Mouse (Mus musculus) CH12.LX (cell line): ENCODE measurements around the gene Mocs1. TPM values are rescaled to one million over a fixed set of nuclear protein-coding genes. Genes with fewer than 3 reads are reported as not detected.
"Not testable (repeated sequence)": the region's sequence is repeated elsewhere in the genome, so short reads cannot be mapped to it uniquely, and the experiment has no call there.

Experiments
- DNase-seq: peaks from one replicate; pipeline ENCODE4 v3.0.0-alpha.2; 2013; ENCODE audit errors: extremely low read depth
- H3K27ac ChIP-seq: 2 replicates; pipeline ENCODE4 v1.5.1; 2012; ENCODE audit warnings: low read depth, mild to moderate bottlenecking, control low read depth, moderate library complexity; ENCODE audit not compliant: insufficient read depth
- H3K27me3 ChIP-seq: replicated peaks from 2 replicates; pipeline ENCODE3; 2012; ENCODE audit warnings: inconsistent platforms
- H3K36me3 ChIP-seq, 2 experiments: replicated peaks in 1 of 2; 2 replicates each; pipeline versions ENCODE3 to v1.6.1; 2012; ENCODE audit warnings: inconsistent platforms in 1 of 2, low read length in 1 of 2, mild to moderate bottlenecking in 1 of 2, mixed read lengths in 1 of 2, moderate library complexity in 1 of 2; ENCODE audit not compliant: control insufficient read depth in 1 of 2, insufficient read depth in 1 of 2
- H3K4me1 ChIP-seq, 2 experiments: 2 replicates each; pipeline ENCODE4 v1.6.1; 2012; ENCODE audit warnings: inconsistent platforms in 1 of 2, moderate library complexity in 1 of 2; ENCODE audit not compliant: insufficient read depth in 2 of 2, control insufficient read depth in 1 of 2
- H3K4me2 ChIP-seq: 2 replicates; pipeline ENCODE4 v1.6.1; 2012; ENCODE audit warnings: low read depth, mild to moderate bottlenecking, control low read depth; ENCODE audit not compliant: poor library complexity, insufficient read depth, severe bottlenecking
- H3K4me3 ChIP-seq, 3 experiments: fragments of 150-350 bp in 1 of 3; sonication (generic) in 1 of 3; replicated peaks in 1 of 3; 2 replicates each; pipeline versions ENCODE3 to v1.5.1; 2011 to 2012; ENCODE audit warnings: low read depth in 2 of 3, low read length in 2 of 3, mild to moderate bottlenecking in 2 of 3, moderate library complexity in 2 of 3, control low read depth in 1 of 3, improper control_type of control experiment in 1 of 3, inconsistent platforms in 1 of 3, mixed read lengths in 1 of 3; ENCODE audit not compliant: poor library complexity in 1 of 3
- H3K79me2 ChIP-seq: replicated peaks from 2 replicates; pipeline ENCODE4 v1.6.1; 2012; ENCODE audit warnings: mild to moderate bottlenecking, moderate library complexity; ENCODE audit not compliant: control insufficient read depth, poor library complexity, insufficient read depth, severe bottlenecking; ENCODE audit errors: extremely low read depth
- H3K9ac ChIP-seq: 2 replicates; pipeline ENCODE4 v1.6.1; 2012; ENCODE audit warnings: low read depth, mild to moderate bottlenecking, control low read depth, moderate library complexity; ENCODE audit not compliant: insufficient read depth
- H3K9me3 ChIP-seq: replicated peaks from 2 replicates; pipeline ENCODE3; 2012; ENCODE audit warnings: low read length, inconsistent platforms, mixed read lengths
- CHD2 ChIP-seq: IDR thresholded peaks from 2 replicates; pipeline ENCODE4 v1.6.1; 2011; ENCODE audit warnings: low read length, improper control_type of control experiment
- EP300 ChIP-seq: IDR thresholded peaks from 2 replicates; pipeline ENCODE4 v1.6.1; 2011; ENCODE audit warnings: low read length, improper control_type of control experiment
- HCFC1 ChIP-seq: IDR thresholded peaks from 2 replicates; pipeline ENCODE4 v1.6.1; 2012; ENCODE audit warnings: low read depth, mild to moderate bottlenecking, inconsistent platforms, low read length, improper control_type of control experiment
- JUN ChIP-seq: IDR thresholded peaks from 2 replicates; pipeline ENCODE4 v1.6.1; 2011; ENCODE audit warnings: low read depth, mild to moderate bottlenecking, low read length, improper control_type of control experiment, moderate library complexity; ENCODE audit not compliant: insufficient read depth
- MAX ChIP-seq: IDR thresholded peaks from 2 replicates; pipeline ENCODE4 v1.6.1; 2011; ENCODE audit warnings: low read length, improper control_type of control experiment
- MEF2A ChIP-seq: IDR thresholded peaks from 2 replicates; pipeline ENCODE4 v1.6.1; 2014; ENCODE audit warnings: low read depth, mild to moderate bottlenecking, inconsistent platforms, low read length, improper control_type of control experiment, borderline replicate concordance
- NELFE ChIP-seq: IDR thresholded peaks from 2 replicates; pipeline ENCODE4 v1.6.1; 2011; ENCODE audit warnings: low read depth, low read length, improper control_type of control experiment
- NRF1 ChIP-seq: IDR thresholded peaks from 2 replicates; pipeline ENCODE4 v1.6.1; 2014; ENCODE audit warnings: low read depth, mild to moderate bottlenecking, inconsistent platforms, low read length, improper control_type of control experiment, moderate library complexity
- POLR2AphosphoS2 ChIP-seq: IDR thresholded peaks from 2 replicates; pipeline ENCODE4 v1.6.1; 2011; ENCODE audit warnings: low read depth, low read length, improper control_type of control experiment
- RAD21 ChIP-seq: IDR thresholded peaks from 2 replicates; pipeline ENCODE4 v1.6.1; 2011; ENCODE audit warnings: low read depth, mild to moderate bottlenecking, low read length, improper control_type of control experiment, moderate library complexity
- RCOR1 ChIP-seq: conservative IDR thresholded peaks from 2 replicates; pipeline ENCODE4 v1.6.1; 2012; ENCODE audit warnings: low read depth, mild to moderate bottlenecking, inconsistent platforms, low read length, improper control_type of control experiment
- SMC3 ChIP-seq: IDR thresholded peaks from 2 replicates; pipeline ENCODE4 v1.6.1; 2011; ENCODE audit warnings: low read depth, low read length, improper control_type of control experiment
- TBP ChIP-seq: conservative IDR thresholded peaks from 2 replicates; pipeline ENCODE4 v1.6.1; 2011; ENCODE audit warnings: low read depth, low read length, improper control_type of control experiment
- USF1 ChIP-seq: IDR thresholded peaks from 2 replicates; pipeline ENCODE4 v1.6.1; 2014; ENCODE audit warnings: low read depth, mild to moderate bottlenecking, inconsistent platforms, low read length, improper control_type of control experiment
- USF2 ChIP-seq: conservative IDR thresholded peaks from 2 replicates; pipeline ENCODE4 v1.6.1; 2011; ENCODE audit warnings: low read depth, low read length, improper control_type of control experiment
- ZKSCAN1 ChIP-seq: IDR thresholded peaks from 2 replicates; pipeline ENCODE4 v1.6.1; 2012; ENCODE audit warnings: low read depth, inconsistent platforms, low read length, improper control_type of control experiment, borderline replicate concordance
- ZMIZ1 ChIP-seq: IDR thresholded peaks from 2 replicates; pipeline ENCODE4 v1.6.1; 2012; ENCODE audit warnings: low read depth, mild to moderate bottlenecking, inconsistent platforms, low read length, improper control_type of control experiment
- ZNF384 ChIP-seq: IDR thresholded peaks from 2 replicates; pipeline ENCODE4 v1.6.1; 2012; ENCODE audit warnings: low read depth, low read length, improper control_type of control experiment, inconsistent platforms
- dilution Hi-C: fragments of 300-500 bp; cut with MboI; formaldehyde crosslinking; loops from 2 replicates; pipeline ENCODE4 v1.14.3; 2020; ENCODE audit warnings: low sequenced_read_pairs; ENCODE audit not compliant: extremely low pct_unique_long_range_greater_than_20kb, extremely low pct_ligation_motif_present
- in situ Hi-C: fragments of 300-500 bp; cut with MboI; formaldehyde crosslinking; loops from 3 replicates; pipeline ENCODE4 v1.14.3; 2019; ENCODE audit warnings: low sequenced_read_pairs, low pct_ligation_motif_present, low pct_unique_long_range_greater_than_20kb, mixed read lengths
- polyA plus RNA-seq: library from polyadenylated mRNA; unstranded; fragments of >175 nt; gene quantifications from 2 replicates; pipeline ENCODE4 v1.2.1, GENCODE M21; 2012; ENCODE audit warnings: low read depth; ENCODE audit not compliant: insufficient read length
- total RNA-seq, 2 experiments: library from RNA; depleted of rRNA; stranded (reverse); fragments of 300-350 nt in 1 of 2; fragments of >200 nt in 1 of 2; gene quantifications; 2 replicates each; pipeline ENCODE4 v1.2.3; 2012 to 2014

Gene Mocs1
- total and polyA plus RNA-seq, 3 experiments: 3.7 to 8.8 (median 7.3) TPM

GRCm38 (mm10) chr17:49440331-49441130 lies 12.4 kb downstream of the Mocs1 start:
- no peak overlapping the region for H3K4me3 ChIP-seq
- dilution Hi-C loops (no loop called here), in situ Hi-C loops (no loop called here)
- peaks cover 7 to 40% of the 10 kb centered on the region in 2 experiments for H3K36me3 ChIP-seq
- DNase-seq: no peak
- no peaks in the 10 kb centered on the region for H3K79me2 ChIP-seq
- no peak overlapping the region for H3K9ac ChIP-seq
- TF ChIP-seq ZKSCAN1 (no peak), RCOR1 (no peak), ZNF384 (no peak), RAD21 (no peak), USF1 (no peak), NELFE (no peak)
- H3K27me3 ChIP-seq: no peaks in the 10 kb centered on the region
- H3K9me3 ChIP-seq: no peaks in the 10 kb centered on the region
- no peak overlapping the region for H3K27ac ChIP-seq
- H3K4me2 ChIP-seq: no peak overlapping the region
- H3K4me1 ChIP-seq: no peaks in the 10 kb centered on the region

GRCm38 (mm10) chr17:49442841-49443240 lies 14.7 kb downstream of the Mocs1 start:
- H3K36me3 ChIP-seq: peaks cover 2 to 28% of the 10 kb centered on the region in 2 experiments
- H3K4me1 ChIP-seq, H3K27me3 ChIP-seq, H3K27ac ChIP-seq, H3K9me3 ChIP-seq, in situ Hi-C loops, DNase-seq, H3K4me2 ChIP-seq, H3K79me2 ChIP-seq, H3K9ac ChIP-seq, H3K4me3 ChIP-seq, dilution Hi-C loops: not testable (repeated sequence)

GRCm38 (mm10) chr17:49448570-49449229 lies 20.5 kb downstream of the Mocs1 start:
- Histone ChIP-seq H3K4me3 (no peak overlapping the region), H3K4me2 (no peak overlapping the region), H3K79me2 (no peaks in the 10 kb centered on the region), H3K9me3 (no peaks in the 10 kb centered on the region), H3K27me3 (no peaks in the 10 kb centered on the region), H3K9ac (no peak overlapping the region), H3K36me3 (peaks cover 18 to 49% of the 10 kb centered on the region in 2 experiments), H3K4me1 (no peaks in the 10 kb centered on the region), H3K27ac (no peak overlapping the region)
- in situ Hi-C loops: no loop called here
- dilution Hi-C loops: no loop called here
- no peak for TF ChIP-seq SMC3
- TF ChIP-seq ZNF384: no peak
- TF ChIP-seq JUN: no peak
- no peak for TF ChIP-seq TBP
- TF ChIP-seq NRF1: no peak
- no peak for TF ChIP-seq POLR2AphosphoS2
- TF ChIP-seq USF2: no peak
- TF ChIP-seq ZMIZ1: no peak
- TF ChIP-seq NELFE: no peak
- TF ChIP-seq EP300: no peak
- TF ChIP-seq HCFC1: no peak
- TF ChIP-seq CHD2: no peak
- TF ChIP-seq MAX: no peak
- TF ChIP-seq MEF2A: no peak
- DNase-seq: no peak
